Mouse (Mus musculus): Measurements from ENCODE around the gene Sez6l2. TPM values are rescaled to one million over a fixed set of nuclear protein-coding genes. Genes with fewer than 3 reads are reported as not detected.
"Not testable (repeated sequence)": the region's sequence is repeated elsewhere in the genome, so short reads cannot be mapped to it uniquely, and the experiment has no call there.

Sez6l2 gene
- not detected in 2 replicates for polyA plus RNA-seq (2011; ENCODE audit: insufficient read length, low read depth, missing spikeins)

DNA sequence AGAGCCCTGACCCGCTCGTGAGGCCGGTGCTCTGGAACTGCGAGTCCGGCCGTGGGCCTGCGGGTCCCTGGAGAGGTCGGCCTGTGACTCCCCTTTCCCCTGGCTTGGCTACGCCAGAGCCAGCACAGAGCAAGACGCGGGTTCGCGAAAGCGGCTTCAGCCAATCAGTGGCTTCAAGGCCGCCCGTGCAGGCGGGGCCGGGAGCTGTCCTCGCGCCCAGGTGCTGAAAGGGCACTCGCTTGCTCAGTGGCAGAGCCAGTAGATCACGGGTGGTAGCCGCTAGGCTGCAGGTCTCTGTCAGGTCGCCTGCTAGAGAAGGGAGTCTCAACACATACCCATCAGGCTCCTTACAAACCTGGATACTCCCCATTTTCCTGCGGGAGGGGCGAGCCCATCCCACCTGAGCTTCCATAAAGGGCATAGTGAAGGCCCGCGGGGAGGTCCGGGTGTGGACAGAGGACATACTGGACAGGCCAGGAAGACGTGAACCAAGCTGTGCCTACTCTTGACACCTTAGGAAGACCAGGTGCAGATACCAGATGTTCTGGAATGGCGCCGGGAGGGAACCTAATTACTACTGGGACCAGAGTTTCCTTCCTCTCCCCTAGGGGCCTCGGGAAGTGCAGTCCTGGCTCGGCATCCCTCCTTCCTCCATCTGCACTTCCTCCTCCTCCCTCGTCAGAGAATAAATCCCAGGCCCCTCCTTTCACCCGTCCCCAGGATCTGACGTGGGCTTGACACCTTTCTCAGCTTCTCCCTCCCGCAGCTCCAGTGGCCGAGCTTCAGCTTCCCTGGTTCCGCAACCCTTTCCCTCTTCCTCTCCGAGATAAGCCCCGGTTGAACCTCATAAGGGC is at the start of gene Sez6l2:
Gene Sez6l2, plus strand, starts transcription at position 771 of the 854 bp plus-strand sequence.
- H3K4me1 ChIP-seq (ENCODE audit: control insufficient read depth, insufficient read depth, low read length) = no peaks in the 10 kb centered on the region
- peak within 1 kb of the TSS; percentile 22; the same call in 1 of the 2 replicates for H3K4me3 ChIP-seq (ENCODE audit: insufficient read depth, low read length)
- no peak within 1 kb of the TSS for H3K27ac ChIP-seq (ENCODE audit: insufficient read depth, low read length)
- TF ChIP-seq POLR2A (IDR thresholded peaks at IDR 0.05; ENCODE audit: low read depth, low read length) = no peak
- no peak for TF ChIP-seq CTCF (IDR thresholded peaks at IDR 0.05; ENCODE audit: borderline replicate concordance, insufficient read depth, low read length)

DNA sequence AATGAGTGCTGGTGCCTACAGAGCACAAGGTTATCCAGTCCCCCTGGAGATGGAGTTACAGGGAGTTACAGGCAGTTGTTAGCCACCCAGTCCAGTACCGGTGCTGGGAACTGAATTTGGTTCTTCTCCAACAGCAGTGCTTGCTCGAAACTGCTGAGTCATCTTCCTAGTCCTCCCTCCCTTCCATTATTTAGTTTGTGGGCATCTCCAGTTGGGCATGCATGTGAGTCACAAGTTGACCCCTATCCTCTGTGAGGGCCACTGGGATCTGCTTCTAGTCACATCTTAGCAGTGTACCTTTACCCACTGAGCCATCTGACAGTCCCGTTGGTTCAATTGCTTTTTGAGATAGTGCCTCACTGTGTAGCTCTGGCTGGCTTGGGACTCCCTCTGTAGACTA is 44.8 kb upstream of the Sez6l2 start:
- TF ChIP-seq CTCF (IDR thresholded peaks at IDR 0.05; ENCODE audit: borderline replicate concordance, insufficient read depth, low read length) (no peak), POLR2A (IDR thresholded peaks at IDR 0.05; ENCODE audit: low read depth, low read length) (no peak)
- Histone ChIP-seq H3K4me1 (ENCODE audit: control insufficient read depth, insufficient read depth, low read length) (no peaks in the 10 kb centered on the region), H3K4me3 (ENCODE audit: insufficient read depth, low read length) (no peak overlapping the region), H3K27ac (ENCODE audit: insufficient read depth, low read length) (no peak overlapping the region)

DNA sequence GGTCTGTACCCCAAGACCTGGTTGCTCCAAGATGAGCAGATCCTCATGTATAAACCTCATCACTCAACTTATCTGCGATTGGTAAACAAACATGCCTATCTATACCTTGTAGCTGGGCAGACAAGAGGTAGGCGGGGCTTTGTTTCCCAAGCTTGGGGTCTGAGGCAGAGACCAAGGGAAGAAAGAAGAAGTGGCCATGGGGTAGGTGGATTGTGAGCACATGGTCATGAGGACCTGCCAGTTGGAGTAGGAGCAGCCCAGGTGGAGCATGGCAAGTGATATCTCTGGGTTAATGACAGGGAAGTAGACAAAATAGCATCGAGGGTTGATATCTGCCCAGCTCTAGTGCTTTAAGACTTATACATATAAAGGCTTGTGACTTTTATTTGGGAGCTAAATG is 35.5 kb upstream of the Sez6l2 start:
- Histone ChIP-seq H3K4me3 (ENCODE audit: insufficient read depth, low read length) (no peak overlapping the region), H3K4me1 (ENCODE audit: control insufficient read depth, insufficient read depth, low read length) (no peaks in the 10 kb centered on the region), H3K27ac (ENCODE audit: insufficient read depth, low read length) (no peak overlapping the region)
- TF ChIP-seq POLR2A (IDR thresholded peaks at IDR 0.05; ENCODE audit: low read depth, low read length) = no peak
- no peak for TF ChIP-seq CTCF (IDR thresholded peaks at IDR 0.05; ENCODE audit: borderline replicate concordance, insufficient read depth, low read length)

DNA sequence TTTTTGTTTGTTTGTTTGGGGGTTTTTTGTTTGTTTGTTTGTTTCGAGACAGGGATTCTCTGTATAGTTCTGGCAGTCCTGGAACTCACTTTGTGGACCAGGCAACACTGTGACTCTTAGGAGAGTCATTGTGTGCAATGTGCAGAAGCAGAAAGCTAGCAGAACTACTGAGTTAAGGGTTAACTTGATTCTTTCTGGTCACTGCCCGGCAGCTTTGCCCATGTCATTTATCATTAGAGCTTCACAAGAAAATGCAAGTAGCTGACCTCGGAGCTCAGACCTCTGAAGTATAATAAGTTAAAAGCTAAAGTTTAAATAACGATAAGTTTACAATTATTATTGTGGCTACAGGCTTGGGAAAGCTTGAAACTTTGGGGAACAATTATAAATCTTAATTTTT is 32.0 kb upstream of the Sez6l2 start:
- not testable (repeated sequence) for H3K4me1 ChIP-seq (ENCODE audit: control insufficient read depth, insufficient read depth, low read length); H3K27ac ChIP-seq (ENCODE audit: insufficient read depth, low read length); H3K4me3 ChIP-seq (ENCODE audit: insufficient read depth, low read length)

DNA sequence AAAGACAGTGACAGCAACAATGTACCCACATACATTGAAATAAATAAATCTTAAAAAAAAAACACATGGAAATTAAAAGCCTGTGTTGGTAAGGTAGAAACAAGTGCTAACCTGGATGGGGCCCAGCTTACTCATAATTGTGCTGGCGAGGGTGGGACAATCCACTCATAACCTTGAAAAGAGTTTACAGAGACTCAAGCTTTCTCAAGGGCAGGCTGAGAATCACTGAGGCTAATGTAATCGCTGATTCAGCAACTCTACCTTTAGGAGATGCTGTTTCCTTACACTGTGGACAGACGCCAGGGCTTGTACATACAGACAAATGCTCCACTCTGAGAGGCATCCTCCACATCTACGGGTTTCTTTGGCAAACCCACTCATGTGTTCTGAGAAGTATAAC is 30.4 kb upstream of the Sez6l2 start:
- no peaks in the 10 kb centered on the region for H3K4me1 ChIP-seq (ENCODE audit: control insufficient read depth, insufficient read depth, low read length)
- H3K27ac ChIP-seq (ENCODE audit: insufficient read depth, low read length) = no peak overlapping the region
- TF ChIP-seq CTCF (IDR thresholded peaks at IDR 0.05; ENCODE audit: borderline replicate concordance, insufficient read depth, low read length) (no peak), POLR2A (IDR thresholded peaks at IDR 0.05; ENCODE audit: low read depth, low read length) (no peak)
- H3K4me3 ChIP-seq (ENCODE audit: insufficient read depth, low read length) = no peak overlapping the region

DNA sequence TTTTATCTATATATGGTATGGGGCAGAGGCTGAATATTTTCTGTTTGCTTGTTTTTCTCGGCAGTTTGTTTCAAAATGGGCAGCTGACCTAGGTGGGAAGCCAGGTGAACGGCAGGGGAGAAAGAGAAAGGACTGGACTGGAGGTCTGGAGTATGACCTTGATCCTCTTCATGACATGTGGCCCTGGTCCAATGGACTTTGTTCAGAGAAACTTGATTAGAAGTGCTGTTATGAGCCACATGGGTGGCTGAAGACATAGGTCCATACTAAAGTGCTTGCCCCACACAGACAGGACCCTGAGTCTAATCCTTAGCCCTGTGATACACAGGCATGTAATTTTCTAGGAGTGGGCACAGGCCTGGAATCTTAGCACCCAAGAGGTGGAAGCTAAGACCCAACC is 28.8 kb upstream of the Sez6l2 start:
- no peak for TF ChIP-seq CTCF (IDR thresholded peaks at IDR 0.05; ENCODE audit: borderline replicate concordance, insufficient read depth, low read length)
- TF ChIP-seq POLR2A (IDR thresholded peaks at IDR 0.05; ENCODE audit: low read depth, low read length) = no peak
- no peak overlapping the region for H3K4me3 ChIP-seq (ENCODE audit: insufficient read depth, low read length)
- H3K4me1 ChIP-seq (ENCODE audit: control insufficient read depth, insufficient read depth, low read length) = no peaks in the 10 kb centered on the region
- H3K27ac ChIP-seq (ENCODE audit: insufficient read depth, low read length) = no peak overlapping the region

DNA sequence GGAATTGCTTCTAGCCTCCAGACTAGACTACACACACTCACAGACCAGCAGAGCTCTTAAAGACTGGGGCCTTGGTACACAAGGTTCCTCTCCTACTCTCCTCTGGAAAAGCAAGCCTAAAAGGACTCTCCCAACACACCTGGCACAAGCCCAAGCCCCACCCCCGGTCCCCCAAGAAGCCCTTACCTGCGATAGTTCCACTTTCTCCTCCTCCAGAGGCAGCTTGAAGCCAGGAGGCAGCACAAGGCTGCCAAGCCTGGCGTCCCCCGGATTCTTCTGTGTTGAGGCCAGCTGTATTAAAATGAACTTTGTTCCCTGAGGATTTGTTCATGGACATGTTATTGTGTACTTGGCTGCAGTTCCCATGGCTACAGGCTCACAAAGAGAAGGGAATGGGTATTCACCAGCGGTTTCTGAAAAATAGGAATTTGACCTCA is 27.7 kb upstream of the Sez6l2 start, which contains the start of gene Tmem219:
Gene Tmem219, minus strand, starts transcription at position 294 of the 437 bp plus-strand sequence.
- TF ChIP-seq CTCF (IDR thresholded peaks at IDR 0.05; ENCODE audit: borderline replicate concordance, insufficient read depth, low read length) = no peak
- TF ChIP-seq POLR2A (IDR thresholded peaks at IDR 0.05; ENCODE audit: low read depth, low read length) = no peak
- Histone ChIP-seq H3K27ac (ENCODE audit: insufficient read depth, low read length) (no peak within 1 kb of the TSS), H3K4me1 (ENCODE audit: control insufficient read depth, insufficient read depth, low read length) (no peaks in the 10 kb centered on the region), H3K4me3 (ENCODE audit: insufficient read depth, low read length) (no peak within 1 kb of the TSS)

DNA sequence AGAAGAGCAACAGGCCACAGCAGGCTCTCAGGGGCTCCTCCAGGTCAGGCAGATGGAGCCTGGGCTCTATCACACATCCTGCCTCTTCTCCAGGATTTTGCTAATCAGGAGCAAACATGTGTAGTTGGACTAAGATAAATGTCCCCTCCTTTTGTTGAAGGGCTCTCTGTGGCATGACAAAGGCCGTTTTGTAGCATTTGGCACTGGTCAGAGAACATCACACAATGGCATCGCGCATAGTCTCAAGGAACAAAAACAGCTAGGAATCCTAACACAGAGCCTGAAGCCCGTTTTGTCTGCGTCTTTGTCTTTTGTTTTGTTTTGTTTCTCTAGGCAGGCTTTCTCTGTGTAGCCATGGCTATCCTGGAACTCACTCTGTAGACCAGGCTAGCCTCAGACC is 26.4 kb upstream of the Sez6l2 start:
- H3K4me3 ChIP-seq (ENCODE audit: insufficient read depth, low read length) = no peak overlapping the region
- no peak overlapping the region for H3K27ac ChIP-seq (ENCODE audit: insufficient read depth, low read length)
- H3K4me1 ChIP-seq (ENCODE audit: control insufficient read depth, insufficient read depth, low read length) = no peaks in the 10 kb centered on the region
- TF ChIP-seq CTCF (IDR thresholded peaks at IDR 0.05; ENCODE audit: borderline replicate concordance, insufficient read depth, low read length) = no peak
- no peak for TF ChIP-seq POLR2A (IDR thresholded peaks at IDR 0.05; ENCODE audit: low read depth, low read length)

DNA sequence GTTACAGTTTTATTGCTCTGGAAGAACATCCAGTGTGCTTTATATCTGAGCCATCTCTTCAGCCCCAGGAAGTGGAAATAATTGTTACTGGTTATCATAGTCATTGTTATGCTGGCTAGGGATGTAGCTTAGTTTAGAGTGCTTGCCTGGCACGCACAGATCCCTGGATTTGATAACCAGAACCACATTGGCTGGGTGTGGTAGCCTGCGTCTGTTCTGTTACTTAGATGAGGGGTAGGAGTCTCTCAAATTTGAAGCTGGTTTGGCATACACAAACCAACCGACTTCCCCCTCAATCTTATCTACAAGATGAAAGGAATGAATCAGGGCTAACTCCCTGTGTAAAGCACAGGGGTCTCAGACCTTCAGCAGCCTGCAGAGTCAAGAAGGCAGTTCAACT is 24.1 kb upstream of the Sez6l2 start:
- Histone ChIP-seq H3K4me3 (ENCODE audit: insufficient read depth, low read length) (no peak overlapping the region), H3K4me1 (ENCODE audit: control insufficient read depth, insufficient read depth, low read length) (no peaks in the 10 kb centered on the region), H3K27ac (ENCODE audit: insufficient read depth, low read length) (no peak overlapping the region)
- TF ChIP-seq POLR2A (IDR thresholded peaks at IDR 0.05; ENCODE audit: low read depth, low read length) = no peak
- TF ChIP-seq CTCF (IDR thresholded peaks at IDR 0.05; ENCODE audit: borderline replicate concordance, insufficient read depth, low read length) = no peak

DNA sequence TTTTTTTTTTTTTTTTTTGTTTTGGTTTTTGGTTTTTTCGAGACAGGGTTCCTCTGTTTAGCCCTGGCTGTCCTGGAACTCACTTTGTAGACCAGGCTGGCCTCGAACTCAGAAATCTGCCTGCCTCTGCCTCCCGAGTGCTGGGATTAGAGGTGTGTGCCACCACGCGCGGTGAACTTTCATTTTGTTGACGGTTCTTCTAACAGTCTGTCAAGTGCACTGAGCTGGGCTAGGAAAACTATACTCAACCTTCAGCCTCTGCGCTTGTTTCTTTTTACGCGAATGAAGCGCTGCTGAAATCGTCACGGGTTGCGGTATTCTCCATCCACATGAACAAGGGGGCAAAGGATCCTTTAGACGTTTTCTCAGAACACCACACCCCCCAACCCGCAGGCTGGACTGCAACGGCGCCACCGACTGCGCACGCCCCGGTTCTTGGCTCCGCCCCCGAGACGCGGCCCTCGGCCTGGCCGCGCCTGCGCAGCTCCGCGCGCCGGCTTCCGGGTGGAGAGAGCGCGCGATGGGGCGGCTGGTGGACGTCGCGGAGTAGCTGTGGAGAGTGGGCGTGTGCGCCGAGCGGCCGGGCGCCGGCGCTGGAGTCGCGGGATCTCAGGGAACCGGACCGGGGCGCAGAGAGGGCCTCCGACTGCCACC is 21.9 kb upstream of the Sez6l2 start, which contains the start of gene Kctd13:
Gene Kctd13, plus strand, starts transcription at position 496 of the 654 bp plus-strand sequence.
- TF ChIP-seq CTCF (IDR thresholded peaks at IDR 0.05; ENCODE audit: borderline replicate concordance, insufficient read depth, low read length) (no peak), POLR2A (IDR thresholded peaks at IDR 0.05; ENCODE audit: low read depth, low read length) (peak; percentile 65; the same call in 1 of the 2 replicates)
- H3K27ac ChIP-seq (ENCODE audit: insufficient read depth, low read length) = 0 out of 2 replicates have a peak within 1 kb of the TSS, but pooled peaks have one; percentile 8
- H3K4me1 ChIP-seq (ENCODE audit: control insufficient read depth, insufficient read depth, low read length) = no peaks in the 10 kb centered on the region
- H3K4me3 ChIP-seq (ENCODE audit: insufficient read depth, low read length) = peak within 1 kb of the TSS; percentile 67

All from embryonic fibroblast, embryonic 13.5 days (primary cell).